Mouse (Mus musculus): ENCODE results near the gene B4galt5. TPM values are rescaled to one million over a fixed set of nuclear protein-coding genes. Genes with fewer than 3 reads are reported as not detected.
A peak's percentile ranks its signal among the peaks of the same experiment; 100 is the strongest.

B4galt5 gene
- total RNA-seq, 1 experiment from 2014 or later, result 50.4 TPM

- no peak for ATAC-seq (ENCODE audit: extremely low read depth, insufficient number of reproducible peaks, low FRiP score, poor library complexity, severe bottlenecking)
These were observed 55.5 kb downstream of the B4galt5 start for GRCm38 (mm10) chr2:167293289-167294085.

- no peak for ATAC-seq (ENCODE audit: extremely low read depth, insufficient number of reproducible peaks, low FRiP score, poor library complexity, severe bottlenecking)
These were observed 56.1 kb downstream of the B4galt5 start for GRCm38 (mm10) chr2:167292854-167293253.

- no peak for ATAC-seq (ENCODE audit: extremely low read depth, insufficient number of reproducible peaks, low FRiP score, poor library complexity, severe bottlenecking)
These were observed 56.8 kb downstream of the B4galt5 start for GRCm38 (mm10) chr2:167292151-167292591.

GRCm38 (mm10) chr2:167291656-167292055 lies 57.3 kb downstream of the B4galt5 start:
- ATAC-seq (ENCODE audit: extremely low read depth, insufficient number of reproducible peaks, low FRiP score, poor library complexity, severe bottlenecking), result no peak

- ATAC-seq (ENCODE audit: extremely low read depth, insufficient number of reproducible peaks, low FRiP score, poor library complexity, severe bottlenecking), result no peak
These were observed 67.5 kb downstream of the B4galt5 start for GRCm38 (mm10) chr2:167281461-167281860.

GRCm38 (mm10) chr2:167280986-167281310 lies 68.0 kb downstream of the B4galt5 start:
- ATAC-seq (ENCODE audit: extremely low read depth, insufficient number of reproducible peaks, low FRiP score, poor library complexity, severe bottlenecking), result no peak

GRCm38 (mm10) chr2:167280090-167280985 lies 68.6 kb downstream of the B4galt5 start:
- peak; percentile 71 for ATAC-seq (ENCODE audit: extremely low read depth, insufficient number of reproducible peaks, low FRiP score, poor library complexity, severe bottlenecking)

- ATAC-seq (ENCODE audit: extremely low read depth, insufficient number of reproducible peaks, low FRiP score, poor library complexity, severe bottlenecking), result peak; percentile 73
These were observed 70.0 kb downstream of the B4galt5 start for GRCm38 (mm10) chr2:167278751-167279526.

GRCm38 (mm10) chr2:167278011-167278410 lies 71.0 kb downstream of the B4galt5 start:
- ATAC-seq (ENCODE audit: extremely low read depth, insufficient number of reproducible peaks, low FRiP score, poor library complexity, severe bottlenecking), result no peak

GRCm38 (mm10) chr2:167277026-167277425 lies 72.0 kb downstream of the B4galt5 start:
- no peak for ATAC-seq (ENCODE audit: extremely low read depth, insufficient number of reproducible peaks, low FRiP score, poor library complexity, severe bottlenecking)

GRCm38 (mm10) chr2:167275856-167276255 lies 73.1 kb downstream of the B4galt5 start:
- ATAC-seq (ENCODE audit: extremely low read depth, insufficient number of reproducible peaks, low FRiP score, poor library complexity, severe bottlenecking), result no peak

- no peak for ATAC-seq (ENCODE audit: extremely low read depth, insufficient number of reproducible peaks, low FRiP score, poor library complexity, severe bottlenecking)
These were observed 74.1 kb downstream of the B4galt5 start for GRCm38 (mm10) chr2:167274713-167275465.

- no peak for ATAC-seq (ENCODE audit: extremely low read depth, insufficient number of reproducible peaks, low FRiP score, poor library complexity, severe bottlenecking)
These were observed 75.7 kb downstream of the B4galt5 start for GRCm38 (mm10) chr2:167273206-167273740.

GRCm38 (mm10) chr2:167272706-167273105 lies 76.3 kb downstream of the B4galt5 start:
- no peak for ATAC-seq (ENCODE audit: extremely low read depth, insufficient number of reproducible peaks, low FRiP score, poor library complexity, severe bottlenecking)

GRCm38 (mm10) chr2:167271121-167271521 lies 77.9 kb downstream of the B4galt5 start:
- no peak for ATAC-seq (ENCODE audit: extremely low read depth, insufficient number of reproducible peaks, low FRiP score, poor library complexity, severe bottlenecking)

- ATAC-seq (ENCODE audit: extremely low read depth, insufficient number of reproducible peaks, low FRiP score, poor library complexity, severe bottlenecking), result no peak
These were observed 78.5 kb downstream of the B4galt5 start for GRCm38 (mm10) chr2:167270496-167270895.

- ATAC-seq (ENCODE audit: extremely low read depth, insufficient number of reproducible peaks, low FRiP score, poor library complexity, severe bottlenecking), result no peak
These were observed 80.3 kb downstream of the B4galt5 start for GRCm38 (mm10) chr2:167268721-167269120.

GRCm38 (mm10) chr2:167268411-167268690 lies 80.6 kb downstream of the B4galt5 start:
- no peak for ATAC-seq (ENCODE audit: extremely low read depth, insufficient number of reproducible peaks, low FRiP score, poor library complexity, severe bottlenecking)

Measured in neutrophil, adult 5-6 weeks (primary cell).